Mouse (Mus musculus) G1E (cell line): ENCODE measurements around the gene Tshr.
"Not testable (repeated sequence)": the region's sequence is repeated elsewhere in the genome, so short reads cannot be mapped to it uniquely, and the experiment has no call there.

ENCODE experiments used
- CTCF ChIP-seq: IDR thresholded peaks from 2 replicates; pipeline ENCODE4 v1.5.1; 2012; ENCODE audit warnings: low read depth, low read length, inconsistent platforms, mixed read lengths
- GATA1 ChIP-seq: IDR thresholded peaks from 2 replicates; pipeline ENCODE4 v1.6.1; 2012; ENCODE audit warnings: borderline replicate concordance, low read length, inconsistent platforms, mixed read lengths
- POLR2AphosphoS5 ChIP-seq: IDR thresholded peaks from 2 replicates; pipeline ENCODE4 v1.6.1; 2012; ENCODE audit warnings: low read depth, low read length, inconsistent platforms; ENCODE audit not compliant: insufficient replicate concordance

DNA sequence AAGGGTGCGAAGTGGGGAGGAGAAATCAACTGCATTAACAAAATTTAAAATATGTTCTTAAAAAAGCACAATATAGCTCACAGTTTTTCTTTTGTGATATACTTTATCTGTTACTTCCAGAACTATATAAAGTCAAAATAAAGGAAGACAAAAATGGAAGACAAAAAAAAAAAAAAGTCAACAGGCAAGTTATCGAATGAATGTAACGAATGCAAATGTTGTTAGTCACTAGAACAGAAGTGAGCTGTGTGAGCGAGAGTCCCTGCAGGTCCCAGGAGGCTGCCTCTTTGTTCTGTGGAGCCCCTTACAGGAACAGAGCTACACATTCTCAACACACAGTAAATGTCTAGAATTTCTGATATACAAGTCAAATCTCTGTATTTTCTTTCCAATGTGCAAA lies 173.8 kb downstream of the Tshr start:
- not testable (repeated sequence) for TF ChIP-seq CTCF, POLR2AphosphoS5, GATA1
